Mouse (Mus musculus) bone marrow, adult 2 months (tissue): ENCODE measurements at regions not wholly inside any gene's neighbourhood (a gene's known extent, or its start where the extent isn't known, plus 50 kb on each side); places are given as distances from the start of the nearest gene placed in this dataset.

Experiments used
- CTCF ChIP-seq: fragments of 200-500 bp; IDR thresholded peaks from 2 replicates; pipeline ENCODE4 v1.5.1; 2011; ENCODE audit warnings: low read length, control low read depth; ENCODE audit not compliant: control insufficient read depth, insufficient read depth
- POLR2A ChIP-seq: fragments of 200-500 bp; IDR thresholded peaks from 2 replicates; pipeline ENCODE4 v1.6.1; 2011; ENCODE audit warnings: low read depth, mild to moderate bottlenecking, control low read depth, low read length, borderline replicate concordance; ENCODE audit not compliant: control insufficient read depth

DNA sequence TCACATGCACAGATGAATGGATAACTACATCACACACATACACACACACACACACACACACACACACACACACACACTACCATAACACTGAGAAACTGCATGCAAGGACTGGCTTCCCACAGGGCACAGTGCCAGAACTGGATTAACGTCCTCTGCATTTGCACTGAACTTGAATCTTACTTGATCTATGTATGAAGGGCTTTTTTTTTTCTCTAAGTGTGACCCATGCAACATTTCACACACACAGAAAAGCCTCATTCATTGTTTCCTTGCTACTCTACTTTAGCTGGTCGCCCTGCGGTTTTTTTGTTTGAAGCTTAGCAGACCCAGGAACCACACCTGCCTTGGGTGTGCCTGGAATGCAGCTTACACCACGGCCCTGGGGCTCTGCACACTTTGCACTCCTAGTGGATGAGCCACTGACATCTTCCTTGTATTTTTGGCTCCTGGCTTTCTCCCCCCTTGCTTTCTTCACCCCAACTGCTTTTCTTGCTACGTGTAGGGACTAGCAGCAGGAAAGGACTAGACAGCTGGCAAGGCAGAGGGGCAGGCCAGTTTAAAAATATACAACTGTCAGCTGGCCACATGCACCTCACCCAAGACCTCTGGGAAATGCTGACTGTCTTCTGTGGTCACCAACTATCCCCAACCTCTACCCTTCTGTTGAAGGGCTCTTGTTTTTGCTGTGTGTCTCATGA lies 51.8 kb upstream of the Atp1b3 start:
- TF ChIP-seq CTCF: no peak
- TF ChIP-seq POLR2A: no peak
